Mouse (Mus musculus): Measurements from ENCODE around the gene Rad9a.

Gene Rad9a

DNA sequence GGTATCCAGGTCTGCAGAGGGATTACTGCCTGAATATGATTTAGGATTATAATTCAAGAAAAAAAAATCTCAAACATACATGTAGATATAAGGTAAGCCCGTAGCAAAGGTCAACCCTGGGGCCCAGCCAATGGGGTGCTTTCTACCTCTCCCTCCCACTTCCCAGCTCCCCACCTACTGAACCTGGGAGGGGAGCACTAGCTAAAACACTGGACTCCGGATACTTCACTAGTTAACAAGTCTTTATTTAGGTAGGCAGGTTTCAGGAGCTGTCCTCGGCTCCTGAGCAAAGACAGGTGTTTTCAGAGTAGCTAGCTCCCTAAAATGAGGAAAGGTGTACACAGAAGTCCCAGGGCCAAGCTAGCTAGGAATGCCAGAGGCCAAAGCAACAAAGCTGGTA, 37.4 kb downstream of the Rad9a start:
- DNase-seq (ENCODE audit: low spot score in 2 of 2) = no peak

DNA sequence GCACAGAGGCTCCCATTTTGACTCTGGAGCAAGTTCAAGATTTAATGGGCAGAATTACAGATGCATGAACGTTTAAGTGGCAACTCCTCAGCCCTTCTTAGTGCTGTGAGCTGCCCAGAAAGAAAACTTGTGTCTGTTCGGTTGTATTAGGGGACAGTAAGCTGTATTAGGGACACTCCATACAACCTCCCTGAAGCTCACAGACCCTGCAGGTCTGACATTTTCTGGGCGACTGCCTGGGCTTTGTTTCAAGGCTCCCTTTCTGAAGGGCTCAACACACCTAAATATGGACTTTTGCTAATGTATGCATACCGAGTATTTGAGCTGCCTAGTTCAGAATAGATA, 37.9 kb downstream of the Rad9a start:
- DNase-seq (ENCODE audit: low spot score in 2 of 2) = no peak

DNA sequence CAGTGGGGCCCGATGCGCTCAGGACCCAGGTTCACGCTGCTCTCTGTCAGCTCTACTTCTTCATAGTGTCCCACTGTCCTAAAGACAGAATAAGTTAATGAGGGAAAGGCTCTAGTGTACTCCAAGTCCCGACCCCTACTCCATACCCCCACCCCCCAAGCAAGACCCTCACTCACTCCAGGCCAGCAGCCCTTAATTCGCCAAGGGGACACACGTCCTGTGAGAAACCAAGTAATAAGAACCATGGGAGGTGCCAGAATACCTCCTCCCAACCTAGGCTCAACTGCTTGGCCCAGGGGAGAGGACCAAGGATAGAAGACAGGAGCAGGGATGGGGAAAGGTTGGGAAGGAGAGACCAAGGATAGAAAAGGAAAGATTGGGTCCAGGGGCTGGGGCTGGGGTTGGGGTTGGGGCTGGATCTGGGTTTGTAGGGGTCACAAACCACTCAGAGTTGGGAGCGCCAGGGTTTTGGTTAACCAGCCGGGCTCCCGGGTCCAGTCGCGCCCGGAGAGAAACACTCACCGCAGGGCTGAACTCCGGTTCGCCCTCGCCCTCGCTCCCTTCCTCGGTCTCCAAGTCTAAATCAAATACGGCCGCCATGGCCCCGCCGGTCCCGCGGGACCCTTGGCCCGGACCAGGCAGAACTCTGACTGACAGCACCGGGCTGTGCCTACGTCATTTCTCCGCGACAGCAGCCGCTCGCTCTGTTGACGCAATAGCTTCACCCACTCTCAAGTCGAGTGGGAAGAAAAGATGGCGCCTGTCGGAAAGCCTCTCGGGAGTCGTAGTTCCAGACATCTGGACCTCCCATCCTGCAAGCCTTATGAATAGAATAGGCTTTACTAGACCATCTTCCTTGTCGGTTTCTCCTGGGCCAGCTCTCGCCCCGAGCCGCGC, 38.6 kb downstream of the Rad9a start, which contains the start of gene Rps6kb2:
Rps6kb2 (minus strand) TSS at position 709 of the 897 bp plus-strand sequence.
- peak; percentile 95 to 96 for DNase-seq (ENCODE audit: low spot score in 2 of 2)

DNA sequence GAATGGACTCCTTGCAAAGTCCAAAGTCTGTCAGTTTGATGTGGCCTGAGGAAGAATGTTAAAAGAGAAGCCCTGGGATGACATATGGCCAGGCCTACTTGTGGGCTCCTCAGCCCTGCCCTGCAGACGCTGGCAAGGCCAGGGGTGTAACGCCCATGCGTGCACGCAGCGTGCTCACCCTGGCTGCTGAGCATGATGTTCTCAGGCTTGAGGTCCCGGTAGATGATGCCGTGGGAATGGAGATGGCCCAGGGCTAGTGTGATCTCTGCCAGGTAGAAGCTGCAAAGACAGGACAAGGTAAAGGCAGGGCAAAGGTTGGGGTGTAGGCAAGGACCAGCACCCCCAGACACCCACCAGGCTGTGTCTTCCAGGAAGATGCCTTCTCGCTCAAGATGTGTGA, 42.4 kb downstream of the Rad9a start:
- no peak for DNase-seq (ENCODE audit: low spot score in 2 of 2)

DNA sequence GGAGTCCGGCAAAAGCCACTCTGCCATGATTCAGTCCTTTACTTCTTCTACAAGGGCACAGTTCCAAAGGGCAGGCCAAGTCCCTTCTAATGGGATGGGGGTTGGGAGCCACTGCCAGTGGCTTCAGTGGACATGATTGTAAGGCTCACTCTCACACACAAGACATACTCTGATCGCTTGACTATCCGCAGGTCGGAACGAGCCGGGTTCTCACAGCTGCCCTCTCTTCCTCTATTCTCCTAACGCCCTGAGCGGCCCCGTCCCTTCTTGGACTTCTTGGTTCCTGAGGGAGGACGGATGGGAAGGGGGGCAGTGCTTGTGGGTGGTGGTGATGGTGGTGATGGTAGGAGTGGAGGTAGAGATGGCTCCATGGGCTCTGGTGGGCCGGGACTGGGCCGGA, 44.7 kb downstream of the Rad9a start:
- no peak for DNase-seq (ENCODE audit: low spot score in 2 of 2)

DNA sequence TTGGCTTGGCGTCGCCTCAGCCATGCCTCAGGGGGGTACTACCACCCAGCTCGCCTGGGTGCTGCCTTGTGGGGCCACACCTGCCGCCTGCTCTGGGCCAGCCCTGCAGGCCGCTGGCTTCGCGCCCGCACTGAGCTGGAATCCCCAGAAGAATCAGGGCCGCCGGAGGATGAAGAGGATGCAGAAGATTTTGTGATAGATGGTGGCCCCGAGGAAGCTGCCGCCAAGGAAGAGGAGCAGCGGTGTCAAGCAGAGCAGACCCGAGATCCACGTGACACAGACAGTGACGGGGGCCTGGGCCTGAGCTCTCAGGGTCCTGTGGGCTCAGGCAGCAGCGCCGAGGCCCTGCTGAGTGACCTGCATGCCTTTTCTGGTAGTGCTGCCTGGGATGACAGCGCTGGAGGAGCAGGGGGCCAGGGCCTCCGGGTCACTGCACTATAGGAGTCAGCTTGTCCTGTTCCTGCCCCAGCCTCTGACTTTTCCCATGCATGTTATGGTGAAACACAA, 45.3 kb downstream of the Rad9a start:
- DNase-seq (ENCODE audit: low spot score in 2 of 2) = no peak

DNA sequence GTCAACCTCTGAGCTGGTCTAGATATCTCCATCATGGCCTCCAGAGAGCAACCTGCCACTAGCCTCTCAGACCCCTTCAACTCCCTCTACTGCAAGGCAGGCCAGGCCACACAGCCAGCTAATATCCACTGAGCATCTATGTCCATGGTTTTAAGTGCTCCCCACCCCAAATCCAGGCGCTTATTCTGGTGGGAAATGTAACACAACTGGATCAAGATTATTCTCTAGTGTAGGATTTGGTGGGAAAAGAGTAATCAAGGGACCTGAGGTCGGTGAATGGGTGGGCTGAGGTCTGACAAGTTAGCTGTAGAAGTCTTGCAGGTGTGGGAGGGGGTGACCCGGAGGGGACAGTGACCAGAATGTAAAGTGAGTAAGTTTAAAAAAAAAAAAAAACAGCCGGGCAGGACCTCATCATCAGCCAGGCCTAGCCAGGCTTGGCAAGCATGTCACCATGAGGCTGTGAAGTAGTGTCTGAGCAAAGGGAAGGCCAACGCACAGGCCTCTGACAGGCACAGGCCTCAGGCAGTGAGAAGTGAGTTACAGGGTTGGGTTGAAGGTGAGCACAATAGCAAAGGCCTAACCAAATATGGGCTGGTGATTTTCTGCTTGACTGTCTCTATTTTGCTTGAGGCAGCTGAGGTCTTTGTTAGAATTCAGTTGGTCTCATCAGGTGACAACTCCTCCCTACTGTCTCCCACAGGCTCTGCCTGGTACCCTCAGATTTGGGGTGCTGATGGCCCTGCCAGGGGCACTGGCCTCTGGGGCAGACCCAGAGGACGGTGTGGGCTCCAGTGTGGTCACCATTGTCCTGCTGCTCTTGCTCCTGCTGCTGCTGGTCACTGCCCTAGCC, 46.0 kb downstream of the Rad9a start:
- no peak for DNase-seq (ENCODE audit: low spot score in 2 of 2)

DNA sequence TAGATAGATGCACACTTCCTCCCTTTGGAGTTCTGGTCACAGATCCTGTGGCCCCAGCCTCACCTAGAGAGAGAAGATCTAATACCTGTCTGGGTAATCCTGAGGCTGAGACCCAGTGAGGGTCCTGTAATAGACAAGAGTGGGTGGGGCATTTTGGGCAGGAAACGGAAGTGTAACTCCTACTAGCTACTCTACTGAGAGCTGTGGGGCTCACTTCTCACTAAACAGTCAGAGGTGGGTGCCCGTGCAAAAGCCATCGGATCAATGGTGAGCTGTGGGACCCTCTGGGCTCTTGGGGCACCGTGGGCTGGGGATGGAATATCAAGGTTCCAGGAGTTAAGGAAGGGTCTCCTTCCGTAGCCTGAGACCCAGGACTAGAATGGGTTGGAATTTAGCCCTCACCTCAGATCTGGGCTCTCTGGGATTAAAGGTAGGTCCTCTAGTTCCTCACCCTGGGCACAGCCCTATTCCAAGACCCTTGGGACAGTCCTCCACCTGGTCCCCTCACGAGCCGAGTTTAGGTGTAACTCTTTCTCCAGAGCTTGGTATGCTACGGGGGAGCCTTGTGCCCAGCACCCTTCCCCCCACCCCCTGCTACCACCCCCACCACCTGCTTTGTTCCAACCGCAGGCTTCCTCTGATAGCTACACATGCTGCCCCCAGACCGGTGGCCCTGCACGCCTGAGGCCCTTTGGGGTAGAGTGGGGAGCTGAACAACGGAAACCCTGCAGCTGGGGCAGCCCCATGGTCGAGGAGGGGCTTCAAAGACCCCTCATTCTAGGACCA, 46.8 kb downstream of the Rad9a start:
- DNase-seq (ENCODE audit: low spot score in 2 of 2) = no peak

DNA sequence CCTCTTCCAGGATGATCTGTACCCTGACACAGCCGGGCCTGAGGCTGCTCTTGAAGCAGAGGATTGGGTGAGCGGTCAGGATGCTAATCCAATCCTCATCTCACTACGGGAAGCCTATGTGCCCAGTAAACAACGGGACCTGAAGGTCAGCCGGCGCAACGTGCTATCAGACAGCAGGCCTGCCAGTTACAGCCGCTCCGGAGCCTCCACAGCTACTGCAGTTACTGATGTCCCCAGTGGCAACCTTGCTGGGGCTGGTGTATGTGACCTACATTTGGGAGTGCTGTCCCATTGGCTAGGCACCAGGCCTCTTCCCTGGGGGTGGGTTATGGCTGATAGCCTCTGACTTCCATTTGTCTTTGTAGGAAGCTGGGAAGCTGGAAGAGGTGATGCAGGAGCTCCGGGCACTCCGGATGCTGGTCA, 48.2 kb downstream of the Rad9a start, which contains the start of gene Ptprcap:
Ptprcap (plus strand) TSS at position 373 of the 423 bp plus-strand sequence.
- DNase-seq (ENCODE audit: low spot score in 2 of 2) = no peak

DNA sequence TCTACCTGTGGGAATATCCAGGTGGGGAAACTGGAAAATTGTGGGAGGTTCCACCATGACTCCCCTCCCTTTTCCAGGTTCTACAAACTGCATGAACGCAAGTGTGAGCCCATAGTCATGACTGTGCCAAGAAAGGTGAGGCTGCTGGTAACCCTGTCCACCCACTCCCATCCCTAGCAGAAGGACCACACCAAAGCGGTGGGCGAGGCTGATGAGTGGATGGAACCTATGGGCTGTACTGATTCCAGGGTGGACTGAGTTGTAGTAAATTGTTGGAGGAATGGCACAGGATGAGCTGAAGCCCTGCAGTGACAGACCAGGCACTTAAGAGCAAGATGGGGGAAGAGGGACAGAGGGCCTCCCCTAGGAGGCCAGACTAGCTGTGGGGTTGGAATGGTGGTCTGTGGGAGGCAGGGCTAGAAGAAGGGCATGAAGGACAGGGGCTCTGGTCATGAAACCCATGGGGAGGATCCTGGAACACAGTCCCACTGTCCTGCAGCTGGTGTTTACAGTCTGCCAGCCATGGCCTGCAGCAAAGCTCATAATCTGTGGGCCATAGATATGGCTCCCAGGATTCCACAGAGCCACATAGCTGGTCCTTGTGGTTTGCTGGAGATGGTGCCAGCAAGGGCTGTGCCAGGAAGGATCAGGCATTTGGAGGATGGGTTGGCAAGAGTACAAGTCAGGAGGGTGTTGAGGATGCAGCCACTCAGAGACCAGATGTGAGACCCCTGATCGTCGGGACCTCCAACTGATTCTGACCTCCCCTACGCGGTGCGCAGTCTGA, 48.8 kb downstream of the Rad9a start:
- no peak for DNase-seq (ENCODE audit: low spot score in 2 of 2)

DNA sequence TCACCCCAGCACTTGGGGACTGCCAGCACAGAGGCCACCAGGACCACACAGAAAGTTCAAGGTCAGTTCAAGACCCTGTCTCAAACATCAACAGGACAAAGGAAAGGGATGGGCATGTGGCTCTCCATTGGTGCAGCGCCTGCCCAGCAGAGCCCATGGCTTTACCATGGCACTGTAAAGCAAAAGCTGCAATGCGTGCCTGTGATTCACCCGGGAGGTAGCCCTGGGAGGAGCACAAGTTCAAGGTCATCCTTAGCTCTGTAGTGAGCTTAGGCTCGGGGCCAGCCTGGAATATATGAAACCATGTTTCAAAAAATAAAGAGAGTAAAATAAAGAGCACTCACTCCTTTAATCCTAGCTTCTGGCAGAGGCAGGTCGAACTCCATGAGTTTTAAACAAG, 49.6 kb downstream of the Rad9a start:
- DNase-seq (ENCODE audit: low spot score in 2 of 2) = no peak

DNA sequence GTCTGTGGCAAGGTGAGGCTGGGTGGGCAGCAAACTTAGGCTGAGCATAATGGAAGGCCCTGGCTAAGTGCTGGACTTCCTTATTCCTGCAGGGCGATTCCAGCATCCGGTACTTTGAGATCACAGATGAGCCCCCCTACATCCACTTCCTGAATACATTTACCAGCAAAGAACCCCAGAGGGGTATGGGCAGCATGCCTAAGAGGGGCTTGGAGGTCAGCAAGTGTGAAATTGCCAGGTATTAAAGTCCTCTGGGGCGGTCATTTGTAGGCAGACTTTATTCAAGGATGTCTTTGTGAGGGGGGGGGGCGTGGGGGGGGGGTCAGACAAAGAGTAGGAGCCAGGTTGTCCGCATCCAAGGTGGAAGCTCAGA, 50.0 kb downstream of the Rad9a start:
- DNase-seq (ENCODE audit: low spot score in 2 of 2) = no peak

DNA sequence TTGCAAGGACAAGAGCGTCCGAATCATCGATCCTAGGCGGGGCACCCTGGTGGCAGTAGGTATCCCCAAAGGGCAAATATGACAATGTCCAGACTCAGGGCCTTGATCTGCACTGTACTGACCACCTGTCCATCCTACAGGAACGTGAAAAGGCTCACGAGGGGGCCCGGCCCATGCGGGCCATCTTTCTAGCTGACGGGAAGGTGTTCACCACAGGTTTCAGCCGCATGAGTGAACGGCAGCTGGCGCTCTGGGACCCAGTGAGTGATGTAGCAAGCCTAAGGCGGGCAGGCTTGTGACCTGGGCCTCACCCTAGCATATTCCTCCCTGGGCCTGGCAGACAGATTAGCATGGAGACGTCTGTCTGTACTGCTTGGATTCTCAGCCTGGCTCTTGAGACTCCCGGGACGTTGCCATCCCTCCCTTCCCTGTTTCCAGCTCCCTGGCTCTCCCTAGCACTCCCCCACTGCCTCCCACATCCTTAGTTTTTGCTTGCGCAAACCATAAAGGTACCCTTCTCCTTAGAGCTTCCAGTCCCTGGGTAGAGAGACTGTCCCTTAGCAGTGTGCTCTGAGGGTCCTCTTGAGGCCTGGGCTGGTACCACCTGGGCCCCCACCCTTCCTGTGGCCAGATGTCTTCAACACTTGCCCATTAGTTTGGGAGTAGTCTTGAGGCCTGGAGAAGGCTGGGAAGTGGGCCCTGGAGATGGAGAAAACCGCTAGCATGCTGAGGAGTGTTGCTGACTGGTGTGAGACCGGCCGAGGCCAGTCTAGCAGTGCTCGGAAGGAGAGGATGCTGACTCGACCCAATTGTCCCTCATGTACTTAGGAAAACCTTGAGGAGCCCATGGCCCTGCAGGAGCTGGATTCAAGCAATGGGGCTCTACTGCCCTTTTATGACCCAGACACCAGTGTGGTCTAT, 50.6 kb downstream of the Rad9a start:
- no peak for DNase-seq (ENCODE audit: low spot score in 2 of 2)

DNA sequence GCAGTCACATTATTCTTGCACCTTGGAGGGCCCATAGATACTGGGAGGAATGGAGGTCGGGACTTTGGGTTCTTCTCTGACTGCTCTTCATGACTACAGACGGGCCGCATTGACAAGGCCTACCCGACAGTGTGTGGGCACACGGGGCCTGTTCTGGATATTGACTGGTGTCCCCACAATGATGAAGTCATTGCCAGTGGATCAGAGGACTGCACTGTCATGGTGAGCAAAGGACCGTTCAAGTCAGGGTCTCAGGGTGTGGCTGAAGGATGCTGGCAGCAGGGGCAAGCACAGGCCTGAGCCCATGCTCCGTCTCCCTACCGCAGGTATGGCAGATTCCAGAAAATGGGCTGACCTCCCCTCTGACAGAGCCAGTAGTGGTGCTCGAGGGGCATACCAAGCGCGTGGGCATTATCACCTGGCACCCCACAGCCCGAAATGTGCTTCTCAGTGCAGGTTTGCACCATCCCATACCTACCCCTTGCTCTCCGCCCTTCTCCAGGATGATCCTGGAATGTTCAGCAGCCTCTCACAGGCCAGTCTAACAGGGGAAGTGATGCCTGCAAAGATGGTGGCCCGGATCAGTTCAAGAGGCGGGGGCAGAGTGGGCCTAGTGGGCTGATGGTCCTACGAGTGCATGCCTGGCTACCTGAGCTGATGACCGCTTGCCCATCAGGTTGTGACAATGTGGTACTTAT, 51.5 kb downstream of the Rad9a start:
- DNase-seq (ENCODE audit: low spot score in 2 of 2) = no peak

DNA sequence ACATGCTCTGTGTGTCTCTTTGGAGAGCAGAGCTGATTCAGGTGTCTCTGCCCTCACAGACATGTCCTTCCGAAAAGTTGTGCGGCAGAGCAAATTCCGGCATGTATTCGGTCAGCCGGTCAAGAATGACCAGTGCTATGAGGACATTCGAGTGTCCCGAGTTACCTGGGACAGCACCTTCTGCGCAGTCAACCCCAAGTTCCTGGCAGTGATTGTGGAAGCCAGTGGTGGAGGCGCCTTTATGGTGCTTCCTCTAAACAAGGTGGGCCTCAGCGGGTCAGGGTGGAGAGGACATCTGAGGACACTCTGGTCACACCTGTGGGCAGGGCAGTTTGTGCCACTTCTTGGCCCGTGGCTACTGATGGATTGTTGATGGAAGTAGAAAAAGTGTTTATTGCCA, 52.2 kb downstream of the Rad9a start:
- no peak for DNase-seq (ENCODE audit: low spot score in 2 of 2)

DNA sequence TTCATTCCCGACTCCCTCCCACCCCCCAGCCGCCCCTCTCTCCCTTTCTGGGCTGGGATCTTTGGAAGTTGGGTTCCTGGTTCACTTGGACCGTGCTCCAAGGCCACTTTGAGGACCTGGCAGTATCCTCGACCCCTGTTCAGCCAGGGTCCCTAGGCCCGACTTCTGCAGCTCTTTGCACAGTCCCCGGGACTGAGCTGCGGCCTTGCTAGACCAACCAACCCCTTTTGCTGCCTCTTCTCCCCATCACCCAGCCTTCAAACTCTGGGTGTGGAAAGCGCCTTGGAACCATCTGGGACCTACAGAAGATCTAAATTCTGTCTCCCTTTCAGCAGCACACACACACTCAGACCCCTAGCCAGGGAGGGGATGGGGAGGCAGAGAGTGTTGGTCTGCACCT, 52.6 kb downstream of the Rad9a start:
- no peak for DNase-seq (ENCODE audit: low spot score in 2 of 2)

DNA sequence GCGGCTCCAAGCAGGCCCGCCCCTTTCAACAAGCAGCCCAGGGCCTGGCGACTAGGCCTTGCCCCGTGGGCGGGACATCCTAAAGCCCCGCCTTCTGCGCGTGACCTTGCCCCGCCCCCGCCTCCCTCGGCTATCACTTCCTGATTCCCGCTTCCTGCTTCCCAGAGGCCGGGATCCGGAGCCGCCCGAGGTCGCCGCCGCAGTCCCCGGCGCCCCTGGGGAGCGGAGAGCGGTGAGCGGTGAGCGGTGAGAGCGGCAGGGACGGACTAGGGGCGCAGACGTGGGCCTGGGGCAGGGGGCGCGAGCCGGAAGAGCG, 53.0 kb downstream of the Rad9a start, which contains the start of gene Coro1b:
Coro1b (plus strand) TSS at position 129 of the 316 bp plus-strand sequence.
- peak; percentile 91 to 92 for DNase-seq (ENCODE audit: low spot score in 2 of 2)

DNA sequence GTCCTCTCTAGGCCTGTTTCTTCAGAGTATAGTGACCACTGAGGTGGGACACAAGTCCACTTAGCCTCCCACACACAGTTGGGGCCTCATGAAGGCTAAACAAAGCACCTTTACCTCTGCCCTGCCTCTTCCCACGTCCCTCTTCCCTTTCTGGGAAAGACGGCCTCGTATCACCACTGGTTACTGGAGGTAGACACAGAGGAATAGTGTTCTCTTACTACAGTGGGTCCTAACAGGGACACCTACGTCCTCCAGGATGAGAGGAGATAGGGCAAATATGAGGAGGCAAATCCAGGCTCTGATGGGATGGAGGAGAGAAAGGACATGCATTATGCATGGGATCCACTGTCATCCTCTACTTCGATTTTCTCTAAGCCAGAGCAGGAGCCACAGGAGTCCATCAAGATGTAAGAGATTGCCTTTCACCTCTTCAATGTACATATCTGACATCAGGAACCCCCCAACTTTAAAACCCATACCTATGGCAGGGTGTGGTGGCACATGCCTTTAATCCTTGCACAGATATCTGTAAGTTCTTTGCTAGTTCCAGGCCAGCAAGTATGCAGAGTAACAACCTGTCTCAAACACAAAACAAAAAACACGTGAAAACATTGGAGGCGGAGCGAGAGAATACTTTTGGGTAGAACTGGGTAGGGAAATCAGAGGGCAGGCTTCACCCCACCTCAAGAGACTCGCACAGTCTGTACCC, 53.5 kb downstream of the Rad9a start:
- no peak for DNase-seq (ENCODE audit: low spot score in 2 of 2)

DNA sequence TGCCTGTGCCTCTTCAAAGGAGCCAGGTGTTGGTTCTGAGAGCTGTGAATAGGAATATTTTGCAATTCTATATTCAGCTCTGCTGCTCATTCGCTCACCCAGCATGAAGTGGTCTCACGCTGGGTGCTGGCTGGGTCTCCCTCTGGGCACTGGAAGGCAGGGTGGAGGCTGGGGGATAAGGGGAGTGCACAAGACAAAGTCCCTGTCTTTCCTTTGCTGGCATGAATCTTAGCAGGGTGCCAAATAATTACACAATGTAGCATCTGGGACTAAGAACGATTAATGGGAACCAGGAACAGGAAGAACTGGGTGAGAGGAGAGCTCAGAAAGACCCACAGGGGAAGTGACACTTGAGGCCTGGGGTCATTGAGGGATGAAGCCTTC, 54.4 kb downstream of the Rad9a start:
- DNase-seq (ENCODE audit: low spot score in 2 of 2) = no peak

Measured in frontal cortex, postnatal 25 days (tissue).